Mouse (Mus musculus) heart, embryonic 14.5 days (tissue): ENCODE data around the gene Keap1. TPM values are rescaled to one million over a fixed set of nuclear protein-coding genes. Genes with fewer than 3 reads are reported as not detected.

ENCODE experiments used
- ATAC-seq: fragments of 200-750 bp; cut with Nextera tagmentation; 2 replicates; pipeline ENCODE4 v1.8.0; 2017; ENCODE audit warnings: low read depth, moderate TSS enrichment; ENCODE audit not compliant: insufficient number of reproducible peaks, insufficient read depth, low FRiP score
- H3K27ac ChIP-seq, 2 experiments: fragments of 200-500 bp in 1 of 2; fragments of 300-500 bp in 1 of 2; sonication (generic) in 1 of 2; replicated peaks in 1 of 2; 2 replicates each; pipeline ENCODE4 v1.5.1; 2012 to 2014; ENCODE audit warnings: low read depth in 2 of 2, low read length in 2 of 2, control low read depth in 1 of 2, mild to moderate bottlenecking in 1 of 2, mixed read lengths in 1 of 2; ENCODE audit not compliant: control insufficient read depth in 1 of 2, insufficient read depth in 1 of 2
- H3K27me3 ChIP-seq: fragments of 300-500 bp; sonication (generic); 2 replicates; pipeline ENCODE4 v1.6.1; 2014; ENCODE audit warnings: mild to moderate bottlenecking, low read length, control low read depth; ENCODE audit not compliant: control insufficient read depth, insufficient read depth
- H3K36me3 ChIP-seq: fragments of 300-500 bp; sonication (generic); 2 replicates; pipeline ENCODE4 v1.6.1; 2014; ENCODE audit warnings: mild to moderate bottlenecking, control low read depth, low read length, mixed read lengths; ENCODE audit not compliant: control insufficient read depth, insufficient read depth
- H3K4me1 ChIP-seq, 2 experiments: fragments of 200-500 bp in 1 of 2; fragments of 300-500 bp in 1 of 2; sonication (generic) in 1 of 2; 2 replicates each; pipeline ENCODE4 v1.6.1; 2012 to 2014; ENCODE audit warnings: low read length in 2 of 2, control low read depth in 1 of 2, mixed read lengths in 1 of 2; ENCODE audit not compliant: control insufficient read depth in 2 of 2, insufficient read depth in 2 of 2
- H3K4me2 ChIP-seq: fragments of 300-500 bp; sonication (generic); 2 replicates; pipeline ENCODE4 v1.6.1; 2014; ENCODE audit warnings: mild to moderate bottlenecking, low read length
- H3K4me3 ChIP-seq, 2 experiments: fragments of 200-500 bp in 1 of 2; fragments of 300-500 bp in 1 of 2; sonication (generic) in 1 of 2; 2 replicates each; pipeline ENCODE4 v1.5.1; 2012 to 2014; ENCODE audit warnings: low read length in 2 of 2, mild to moderate bottlenecking in 2 of 2, control low read depth in 1 of 2, low read depth in 1 of 2, moderate library complexity in 1 of 2; ENCODE audit not compliant: control insufficient read depth in 1 of 2, insufficient read depth in 1 of 2
- H3K9ac ChIP-seq: fragments of 300-500 bp; sonication (generic); 2 replicates; pipeline ENCODE4 v1.6.1; 2014; ENCODE audit warnings: mild to moderate bottlenecking, low read length
- H3K9me3 ChIP-seq: fragments of 300-500 bp; sonication (generic); 2 replicates; pipeline ENCODE4 v1.6.1; 2016; ENCODE audit warnings: low read length, control low read depth; ENCODE audit not compliant: control insufficient read depth
- WGBS: fragments of 180-500 bp; shearing (Covaris S2); extraction: QIAGEN DNeasy Blood & Tissue Kit; methylation state at CpG from one replicate; pipeline ENCODE4 v1.1.7; 2014; 5-methylcytosine and 5-hydroxymethylcytosine counted together
- polyA plus RNA-seq: library from polyadenylated mRNA; unstranded; fragments of >200 nt; fragmentation: Nextera tagmentation; extraction: Ambion mirVana; gene quantifications from 2 replicates; pipeline ENCODE4 v1.2.1, GENCODE M21; 2014

The Keap1 gene
- polyA plus RNA-seq, 1 experiment from 2014 or later, result 31.5 TPM

- Histone ChIP-seq H3K4me1 (peaks cover 22 to 36% of the 10 kb centered on the region in 2 experiments), H3K9ac (peak overlapping the region; percentile 75; the same call in 1 of the 2 replicates), H3K27ac (no peak overlapping the region), H3K4me2 (peak overlapping the region; percentile 73), H3K4me3 (no peak overlapping the region), H3K36me3 (no peaks in the 10 kb centered on the region), H3K9me3 (no peaks in the 10 kb centered on the region), H3K27me3 (no peaks in the 10 kb centered on the region)
- ATAC-seq, result no peak
- WGBS, result 77% methylated on average over 6 of the region's 6 CpGs
Observed at GRCm38 (mm10) chr9:21183421-21183820, 55.7 kb downstream of the Keap1 start.

GRCm38 (mm10) chr9:21181421-21182220 is 57.5 kb downstream of the Keap1 start:
- Histone ChIP-seq H3K27me3 (no peaks in the 10 kb centered on the region), H3K27ac (peak overlapping the region in 1 of 2 experiments; percentile 43; a peak in 1 of 4 replicates), H3K9ac (peak overlapping the region; percentile 72), H3K4me2 (peak overlapping the region; percentile 75), H3K36me3 (no peaks in the 10 kb centered on the region), H3K9me3 (no peaks in the 10 kb centered on the region), H3K4me1 (peaks cover 22 to 36% of the 10 kb centered on the region in 2 experiments), H3K4me3 (peak overlapping the region; percentile 50 to 52)
- no peak for ATAC-seq
- WGBS, result 6% methylated on average over 39 of the region's 48 CpGs

- Histone ChIP-seq H3K9me3 (no peaks in the 10 kb centered on the region), H3K4me3 (no peak overlapping the region; a peak in 1 of 4 replicates), H3K4me1 (peaks cover 16 to 30% of the 10 kb centered on the region in 2 experiments), H3K27ac (no peak overlapping the region), H3K36me3 (no peaks in the 10 kb centered on the region), H3K27me3 (no peaks in the 10 kb centered on the region), H3K4me2 (no peak overlapping the region), H3K9ac (no peak overlapping the region)
- WGBS, result 63% methylated on average over 1 of the region's 1 CpGs
- ATAC-seq, result no peak
Observed at GRCm38 (mm10) chr9:21180841-21181240, 58.3 kb downstream of the Keap1 start.

- Histone ChIP-seq H3K4me2 (no peak overlapping the region), H3K27ac (peak overlapping the region in 1 of 2 experiments; percentile 19; a peak in 1 of 4 replicates), H3K4me3 (no peak overlapping the region), H3K9me3 (no peaks in the 10 kb centered on the region), H3K9ac (no peak overlapping the region), H3K27me3 (no peaks in the 10 kb centered on the region), H3K4me1 (peaks cover 13 to 26% of the 10 kb centered on the region in 2 experiments), H3K36me3 (no peaks in the 10 kb centered on the region)
- WGBS, result 52% methylated on average over 4 of the region's 4 CpGs
- no peak for ATAC-seq
Observed at GRCm38 (mm10) chr9:21180402-21180801, 58.8 kb downstream of the Keap1 start.

Other genes with a start within 250 kb of the Keap1 start
- 151 and 160 TPM in 2 replicates for gene Mrpl4, start 236.6 kb downstream of the Keap1 start, polyA plus RNA-seq
- 13.9 and 14.4 TPM in 2 replicates for gene Icam1, start 223.4 kb downstream of the Keap1 start, polyA plus RNA-seq
- 1.3 and 1.9 TPM in 2 replicates for gene Icam4, start 210.0 kb downstream of the Keap1 start, polyA plus RNA-seq
- gene Icam5, start 207.3 kb downstream of the Keap1 start, polyA plus RNA-seq, result 0.08 TPM in 1 of 2 replicates, not detected in the other
- gene Zglp1, start 172.3 kb downstream of the Keap1 start, polyA plus RNA-seq, result 1.1 TPM in 1 of 2 replicates, not detected in the other
- gene Gm49373, start 166.3 kb downstream of the Keap1 start, polyA plus RNA-seq, result 0.12 and 0.49 TPM in 2 replicates
- 45.1 and 50.8 TPM in 2 replicates for gene Fdx1l, start 165.7 kb downstream of the Keap1 start, polyA plus RNA-seq
- 1.3 and 1.4 TPM in 2 replicates for gene Gm38431, start 147.4 kb downstream of the Keap1 start, polyA plus RNA-seq
- gene Raver1, start 147.4 kb downstream of the Keap1 start, polyA plus RNA-seq, result 43.9 and 44.9 TPM in 2 replicates
- gene Tyk2, start 108.1 kb downstream of the Keap1 start, polyA plus RNA-seq, result 11.2 and 11.9 TPM in 2 replicates
- gene Cdc37, start 89.4 kb downstream of the Keap1 start, polyA plus RNA-seq, result 209 and 212 TPM in 2 replicates
- 11.0 and 11.8 TPM in 2 replicates for gene Pde4a, start 73.6 kb downstream of the Keap1 start, polyA plus RNA-seq
- gene S1pr5, start 9.1 kb upstream of the Keap1 start, polyA plus RNA-seq, result 0.18 and 0.26 TPM in 2 replicates
- gene Atg4d, start 25.9 kb upstream of the Keap1 start, polyA plus RNA-seq, result 47.2 and 51.4 TPM in 2 replicates
- gene Kri1, start 48.6 kb upstream of the Keap1 start, polyA plus RNA-seq, result 7.6 and 12.6 TPM in 2 replicates
- 94.7 and 96.9 TPM in 2 replicates for gene Cdkn2d, start 52.0 kb upstream of the Keap1 start, polyA plus RNA-seq
- gene Ap1m2, start 73.0 kb upstream of the Keap1 start, polyA plus RNA-seq, result 0.30 TPM in 1 of 2 replicates, not detected in the other
- 66.4 and 67.9 TPM in 2 replicates for gene Slc44a2, start 81.3 kb upstream of the Keap1 start, polyA plus RNA-seq
- 103 and 109 TPM in 2 replicates for gene Ilf3, start 128.5 kb upstream of the Keap1 start, polyA plus RNA-seq
- 22.7 and 24.3 TPM in 2 replicates for gene Qtrt1, start 172.5 kb upstream of the Keap1 start, polyA plus RNA-seq
- gene Dnm2, start 185.5 kb upstream of the Keap1 start, polyA plus RNA-seq, result 57.1 and 58.2 TPM in 2 replicates